Comparison of ENCODE assay signal across 7 mouse cellular contexts in genomic region chr1:61139984-61140648, GRCm38 (mm10).
A peak's percentile ranks its signal among the peaks of the same experiment; 100 is the strongest.
DNase-seq lines count a peak whose midpoint lies in the region; ATAC-seq and TF ChIP-seq lines count a peak whose summit lies in the region.

No protein-coding gene starts in this region.

- peak overlapping the region; percentile 81 for H3K27ac ChIP-seq in forebrain, embryonic 10.5 days
- H3K27ac ChIP-seq in intestine, embryonic 15.5 days = peak overlapping the region; percentile 64
- H3K27ac ChIP-seq in neural tube, embryonic 12.5 days = peak overlapping the region; percentile 21
- no peak overlapping the region for H3K27ac ChIP-seq in left cerebral cortex, adult 2 months
- H3K27ac ChIP-seq in liver, postnatal 0 days (ENCODE audit: low read depth) = no peak overlapping the region

- no peaks in the 10 kb centered on the region for H3K36me3 ChIP-seq in forebrain, embryonic 10.5 days (replicated peaks)
- no peaks in the 10 kb centered on the region for H3K36me3 ChIP-seq in intestine, embryonic 15.5 days
- no peaks in the 10 kb centered on the region for H3K36me3 ChIP-seq in neural tube, embryonic 12.5 days
- H3K36me3 ChIP-seq in liver, postnatal 0 days (replicated peaks; ENCODE audit: insufficient read depth, low read length) = no peaks in the 10 kb centered on the region

- peaks cover 45% of the 10 kb centered on the region for H3K27me3 ChIP-seq in forebrain, embryonic 10.5 days (ENCODE audit: poor library complexity, severe bottlenecking)
- no peaks in the 10 kb centered on the region for H3K27me3 ChIP-seq in intestine, embryonic 15.5 days (replicated peaks)
- H3K27me3 ChIP-seq in neural tube, embryonic 12.5 days (replicated peaks) = no peaks in the 10 kb centered on the region
- no peaks in the 10 kb centered on the region for H3K27me3 ChIP-seq in liver, postnatal 0 days (ENCODE audit: insufficient read depth, low read length)

- no peak for TF ChIP-seq EP300 in liver, postnatal 0 days (IDR thresholded peaks at IDR 0.05; ENCODE audit: low read depth)

- TF ChIP-seq CTCF in left cerebral cortex, adult 2 months (IDR thresholded peaks at IDR 0.05) = no peak
- no peak for TF ChIP-seq CTCF in liver, postnatal 0 days (IDR thresholded peaks at IDR 0.05; ENCODE audit: low read depth)

- no peaks in the 10 kb centered on the region for H3K9me3 ChIP-seq in forebrain, embryonic 10.5 days
- no peaks in the 10 kb centered on the region for H3K9me3 ChIP-seq in intestine, embryonic 15.5 days
- H3K9me3 ChIP-seq in neural tube, embryonic 12.5 days = no peaks in the 10 kb centered on the region
- H3K9me3 ChIP-seq in liver, postnatal 0 days (ENCODE audit: low read length) = no peaks in the 10 kb centered on the region

- 32% methylated on average over 10 of the region's 10 CpGs for WGBS in forebrain, embryonic 10.5 days
- 25% methylated on average over 10 of the region's 10 CpGs for WGBS in intestine, embryonic 15.5 days
- 29% methylated on average over 10 of the region's 10 CpGs for WGBS in neural tube, embryonic 12.5 days
- 61% methylated on average over 10 of the region's 10 CpGs for WGBS in liver, postnatal 0 days (ENCODE audit: insufficient replicate concordance)

- peaks cover 70% of the 10 kb centered on the region for H3K4me1 ChIP-seq in forebrain, embryonic 10.5 days
- H3K4me1 ChIP-seq in intestine, embryonic 15.5 days (replicated peaks) = peaks cover 42% of the 10 kb centered on the region
- peaks cover 57% of the 10 kb centered on the region for H3K4me1 ChIP-seq in neural tube, embryonic 12.5 days
- 0 out of 2 replicates have a peak, but pooled peaks cover 5% of the 10 kb centered on the region for H3K4me1 ChIP-seq in liver, postnatal 0 days (ENCODE audit: insufficient read depth)

- peak; percentile 40 for DNase-seq in embryo, embryonic 9.5 days (ENCODE audit: extremely low spot score)
- no peak for DNase-seq in forebrain, embryonic 10.5 days (ENCODE audit: extremely low spot score, low spot score)
- no peak for DNase-seq in heart, adult 18-20 months
- no peak for DNase-seq in left cerebral cortex, adult 2 months (ENCODE audit: extremely low spot score in 1 of 2, low spot score in 2 of 2)
- no peak for DNase-seq in liver, postnatal 0 days

- ATAC-seq in intestine, embryonic 15.5 days = peak; percentile 44; the same call in 1 of the 2 replicates
- ATAC-seq in neural tube, embryonic 12.5 days (ENCODE audit: low FRiP score, low read depth) = peak; percentile 81
- ATAC-seq in liver, postnatal 0 days = no peak

- intact Hi-C loops in left cerebral cortex, adult 2 months (cut with DNase I) = loop anchor here (2.0 to 5.0 kb wide), 3 partner anchors 631 to 1822 kb away; partner anchors contain the start of gene Nrp2

- no peak overlapping the region; the same call in 1 of the 2 replicates for H3K4me2 ChIP-seq in intestine, embryonic 15.5 days (replicated peaks)
- H3K4me2 ChIP-seq in neural tube, embryonic 12.5 days (replicated peaks) = peak overlapping the region; percentile 47
- H3K4me2 ChIP-seq in liver, postnatal 0 days (ENCODE audit: low read depth, low read length) = no peak overlapping the region

- no peak overlapping the region for H3K4me3 ChIP-seq in forebrain, embryonic 10.5 days
- H3K4me3 ChIP-seq in intestine, embryonic 15.5 days (replicated peaks) = no peak overlapping the region
- no peak overlapping the region for H3K4me3 ChIP-seq in neural tube, embryonic 12.5 days
- H3K4me3 ChIP-seq in left cerebral cortex, adult 2 months = no peak overlapping the region
- no peak overlapping the region for H3K4me3 ChIP-seq in liver, postnatal 0 days (ENCODE audit: low read depth, low read length)

- H3K9ac ChIP-seq in intestine, embryonic 15.5 days = no peak overlapping the region
- H3K9ac ChIP-seq in neural tube, embryonic 12.5 days = no peak overlapping the region
- H3K9ac ChIP-seq in liver, postnatal 0 days (replicated peaks) = no peak overlapping the region

Comparison
In these comparisons a context has a peak if more than half of its experiments do, and no peak if none do; other contexts are left out.
1. H3K27ac ChIP-seq: peak in forebrain, embryonic 10.5 days (single experiment), intestine, embryonic 15.5 days (single experiment) and neural tube, embryonic 12.5 days (single experiment); none in left cerebral cortex, adult 2 months (single experiment) and liver, postnatal 0 days (single experiment).